18 mouse cellular contexts compared by ENCODE assay signal in genomic region chr1:131820887-131821328, GRCm38 (mm10). TPM values are rescaled to one million over a fixed set of nuclear protein-coding genes. Genes with fewer than 3 reads are reported as not detected.
DNase-seq lines count a peak whose midpoint lies in the region; ATAC-seq and TF ChIP-seq lines count a peak whose summit lies in the region.
"Had no signal": no experiment of that assay in that cellular context is flagged by ENCODE, and none has a peak within 500 bp of the region (broad histone marks: within the 10 kb centered on the region; RNA-seq: fewer than 3 reads in every experiment).

No protein-coding gene starts in this region.

- H3K9ac ChIP-seq in embryonic facial prominence, embryonic 14.5 days (ENCODE audit: low read depth, low read length) = no peak overlapping the region
- no peak overlapping the region for H3K9ac ChIP-seq in midbrain, postnatal 0 days (replicated peaks; ENCODE audit: low read length, poor library complexity, severe bottlenecking)
- no peak overlapping the region for H3K9ac ChIP-seq in hindbrain, embryonic 12.5 days
- H3K9ac ChIP-seq: embryonic facial prominence, embryonic 12.5 days; limb, embryonic 13.5 days had no signal

- H3K27ac ChIP-seq in embryonic facial prominence, embryonic 14.5 days (replicated peaks; ENCODE audit: low read depth, low read length) = 0 out of 2 replicates have a peak overlapping the region, but pooled peaks have one; percentile 18
- H3K27ac ChIP-seq in embryonic facial prominence, embryonic 10.5 days (replicated peaks) = no peak overlapping the region
- no peak overlapping the region for H3K27ac ChIP-seq in midbrain, postnatal 0 days (ENCODE audit: low read depth, low read length)
- no peak overlapping the region for H3K27ac ChIP-seq in hindbrain, embryonic 12.5 days
- H3K27ac ChIP-seq: embryonic facial prominence, embryonic 12.5 days; limb, embryonic 13.5 days; macrophage had no signal

- WGBS in embryonic facial prominence, embryonic 14.5 days = 61% methylated on average over 10 of the region's 10 CpGs
- WGBS in embryonic facial prominence, embryonic 10.5 days = 90% methylated on average over 10 of the region's 10 CpGs
- 75% methylated on average over 10 of the region's 10 CpGs for WGBS in midbrain, postnatal 0 days
- WGBS in hindbrain, embryonic 12.5 days = 80% methylated on average over 10 of the region's 10 CpGs

- no peaks in the 10 kb centered on the region for H3K36me3 ChIP-seq in embryonic facial prominence, embryonic 14.5 days (ENCODE audit: control insufficient read depth, insufficient read depth, low read length)
- H3K36me3 ChIP-seq in embryonic facial prominence, embryonic 10.5 days (replicated peaks) = no peaks in the 10 kb centered on the region
- H3K36me3 ChIP-seq in midbrain, postnatal 0 days (ENCODE audit: insufficient read depth, low read length) = no peaks in the 10 kb centered on the region
- H3K36me3 ChIP-seq in hindbrain, embryonic 12.5 days = no peaks in the 10 kb centered on the region
- H3K36me3 ChIP-seq: embryonic facial prominence, embryonic 12.5 days; G1E; limb, embryonic 13.5 days had no signal

- no peak overlapping the region for H3K4me3 ChIP-seq in embryonic facial prominence, embryonic 14.5 days (ENCODE audit: low read depth, low read length)
- H3K4me3 ChIP-seq in embryonic facial prominence, embryonic 10.5 days = no peak overlapping the region
- H3K4me3 ChIP-seq in midbrain, postnatal 0 days (ENCODE audit: low read depth, low read length) = no peak overlapping the region
- no peak overlapping the region for H3K4me3 ChIP-seq in hindbrain, embryonic 12.5 days
- H3K4me3 ChIP-seq: embryonic facial prominence, embryonic 12.5 days; limb, embryonic 13.5 days had no signal

- H3K9me3 ChIP-seq in embryonic facial prominence, embryonic 14.5 days (ENCODE audit: control insufficient read depth, low read length) = peaks cover 9% of the 10 kb centered on the region; the same call in 1 of the 2 replicates
- H3K9me3 ChIP-seq in embryonic facial prominence, embryonic 10.5 days = no peaks in the 10 kb centered on the region
- H3K9me3 ChIP-seq in midbrain, postnatal 0 days (ENCODE audit: low read length) = 0 out of 2 replicates have a peak, but pooled peaks cover 3% of the 10 kb centered on the region
- H3K9me3 ChIP-seq in hindbrain, embryonic 12.5 days (replicated peaks) = 0 out of 2 replicates have a peak, but pooled peaks cover 3% of the 10 kb centered on the region
- H3K9me3 ChIP-seq: embryonic facial prominence, embryonic 12.5 days; G1E had no signal

- H3K4me2 ChIP-seq in embryonic facial prominence, embryonic 14.5 days (ENCODE audit: low read depth, low read length) = no peak overlapping the region
- no peak overlapping the region for H3K4me2 ChIP-seq in midbrain, postnatal 0 days (ENCODE audit: low read depth, low read length, poor library complexity, severe bottlenecking)
- no peak overlapping the region for H3K4me2 ChIP-seq in hindbrain, embryonic 12.5 days (replicated peaks)
- H3K4me2 ChIP-seq: embryonic facial prominence, embryonic 12.5 days; limb, embryonic 13.5 days had no signal

- TF ChIP-seq CTCF in midbrain, postnatal 0 days (IDR thresholded peaks at IDR 0.05) = no peak

- H3K27me3 ChIP-seq in embryonic facial prominence, embryonic 14.5 days (replicated peaks; ENCODE audit: control insufficient read depth, insufficient read depth, low read length) = no peaks in the 10 kb centered on the region
- H3K27me3 ChIP-seq in embryonic facial prominence, embryonic 10.5 days (replicated peaks; ENCODE audit: low read depth, poor library complexity, severe bottlenecking) = no peaks in the 10 kb centered on the region
- H3K27me3 ChIP-seq in midbrain, postnatal 0 days (ENCODE audit: insufficient read depth, low read length) = no peaks in the 10 kb centered on the region
- H3K27me3 ChIP-seq in hindbrain, embryonic 12.5 days = no peaks in the 10 kb centered on the region
- H3K27me3 ChIP-seq: embryonic facial prominence, embryonic 12.5 days; limb, embryonic 13.5 days had no signal

- no peaks in the 10 kb centered on the region for H3K4me1 ChIP-seq in embryonic facial prominence, embryonic 14.5 days (ENCODE audit: control insufficient read depth, insufficient read depth, low read length)
- H3K4me1 ChIP-seq in embryonic facial prominence, embryonic 10.5 days = no peaks in the 10 kb centered on the region
- no peaks in the 10 kb centered on the region for H3K4me1 ChIP-seq in midbrain, postnatal 0 days (ENCODE audit: insufficient read depth, low read length)
- H3K4me1 ChIP-seq in hindbrain, embryonic 12.5 days = no peaks in the 10 kb centered on the region
- H3K4me1 ChIP-seq: embryonic facial prominence, embryonic 12.5 days had no signal

- DNase-seq in embryonic facial prominence, embryonic 14.5 days (ENCODE audit: low spot score) = peak; percentile 69
- no peak for DNase-seq in embryonic facial prominence, embryonic 10.5 days (ENCODE audit: low spot score)
- DNase-seq in layer of hippocampus, adult 9-11 months = peak; percentile 57
- DNase-seq in layer of hippocampus, postnatal 36 days = no peak
- peak; percentile 47 for DNase-seq in CD4-positive, CD25-positive, alpha-beta regulatory T cell, adult 2 months (ENCODE audit: low read depth, low spot score)
- peak; percentile 70 for DNase-seq in induced T-regulatory cell, adult 2 months (ENCODE audit: low read depth)
- no peak for DNase-seq in midbrain, postnatal 0 days (ENCODE audit: low spot score)
- DNase-seq: adrenal gland, postnatal 25 days; cerebellum, postnatal 14 days; lung, adult 18-20 months; thymus, adult 2 months had no signal

- ATAC-seq in embryonic facial prominence, embryonic 14.5 days (ENCODE audit: low read depth) = no peak
- ATAC-seq in midbrain, postnatal 0 days (ENCODE audit: low FRiP score) = no peak
- no peak for ATAC-seq in hindbrain, embryonic 12.5 days (ENCODE audit: low FRiP score)
- ATAC-seq: hindbrain, embryonic 16.5 days; midbrain, embryonic 16.5 days had no signal

RNA-seq across cellular contexts. Expression of gene Slc41a1, which starts 6.4 kb away (rescaled TPM):
- polyA plus RNA-seq in embryonic facial prominence, embryonic 14.5 days (2014; fragmentation: Nextera tagmentation; extraction: Ambion mirVana) = 18.0 and 19.5 TPM in 2 replicates
- 12.3 TPM in 2 replicates for polyA plus RNA-seq in embryonic facial prominence, embryonic 10.5 days (2016; fragmentation: Nextera tagmentation; extraction: Ambion mirVana)
- total RNA-seq in layer of hippocampus, postnatal 36 days (2021) = 10 to 100 TPM; 55.5 to 64.4 TPM
- total RNA-seq in midbrain, postnatal 0 days (2014; rRNA removed) = 39.6 and 45.5 TPM in 2 replicates
- polyA plus RNA-seq in midbrain, postnatal 0 days (2015; fragmentation: Nextera tagmentation; extraction: Ambion mirVana) = 21.0 and 22.1 TPM in 2 replicates
- 11.5 and 12.2 TPM in 2 replicates for polyA plus RNA-seq in hindbrain, embryonic 12.5 days (2016; fragmentation: Nextera tagmentation; extraction: Ambion mirVana)

RNA-seq across cellular contexts. Expression of gene Pm20d1, which starts 23.7 kb away (rescaled TPM):
- polyA plus RNA-seq in embryonic facial prominence, embryonic 14.5 days (2014; fragmentation: Nextera tagmentation; extraction: Ambion mirVana) = 0.38 and 0.48 TPM in 2 replicates
- 2.0 and 3.1 TPM in 2 replicates for polyA plus RNA-seq in embryonic facial prominence, embryonic 10.5 days (2016; fragmentation: Nextera tagmentation; extraction: Ambion mirVana)
- 1 to 10 TPM; 1.8 to 2.2 TPM for total RNA-seq in layer of hippocampus, postnatal 36 days (2021)
- total RNA-seq in midbrain, postnatal 0 days (2014; rRNA removed) = 0.05 TPM in 2 replicates
- 0.29 and 0.38 TPM in 2 replicates for polyA plus RNA-seq in midbrain, postnatal 0 days (2015; fragmentation: Nextera tagmentation; extraction: Ambion mirVana)
- 0.35 and 0.42 TPM in 2 replicates for polyA plus RNA-seq in hindbrain, embryonic 12.5 days (2016; fragmentation: Nextera tagmentation; extraction: Ambion mirVana)
- polyA plus RNA-seq: G1E, macrophage had no signal

RNA-seq across cellular contexts. Expression of gene Rab29, which starts 46.1 kb away (rescaled TPM):
- polyA plus RNA-seq in embryonic facial prominence, embryonic 14.5 days (2014; fragmentation: Nextera tagmentation; extraction: Ambion mirVana) = 24.1 and 24.4 TPM in 2 replicates
- polyA plus RNA-seq in embryonic facial prominence, embryonic 10.5 days (2016; fragmentation: Nextera tagmentation; extraction: Ambion mirVana) = 9.6 and 11.7 TPM in 2 replicates
- total RNA-seq in layer of hippocampus, postnatal 36 days (2021) = 10 to 100 TPM in 1 of 2 experiments, 1 to 10 TPM in 1; 9.9 to 10.7 TPM
- total RNA-seq in midbrain, postnatal 0 days (2014; rRNA removed) = 4.9 and 7.8 TPM in 2 replicates
- polyA plus RNA-seq in midbrain, postnatal 0 days (2015; fragmentation: Nextera tagmentation; extraction: Ambion mirVana) = 6.6 and 7.9 TPM in 2 replicates
- 11.0 and 14.1 TPM in 2 replicates for polyA plus RNA-seq in hindbrain, embryonic 12.5 days (2016; fragmentation: Nextera tagmentation; extraction: Ambion mirVana)
- total RNA-seq: G1E had no signal
- polyA plus RNA-seq: G1E had no signal

Comparison
In these comparisons a context has a peak if more than half of its experiments do, and no peak if none do; other contexts are left out.
1. DNase-seq: peak in embryonic facial prominence, embryonic 14.5 days (single experiment), layer of hippocampus, adult 9-11 months (single experiment), CD4-positive, CD25-positive, alpha-beta regulatory T cell, adult 2 months (single experiment) and induced T-regulatory cell, adult 2 months (single experiment); none in embryonic facial prominence, embryonic 10.5 days (single experiment), layer of hippocampus, postnatal 36 days (0 of 2) and midbrain, postnatal 0 days (single experiment).